Mouse (Mus musculus) lung, postnatal 36 days (tissue): ENCODE measurements around the gene Emsy.

Experiments
- DNase-seq: peaks from one replicate; pipeline ENCODE4 v3.0.0; 2022; ENCODE audit warnings: mixed read lengths

Gene Emsy

GRCm38 (mm10) chr7:98541564-98541963 lies 115.0 kb downstream of the Emsy start:
- peak; percentile 73 for DNase-seq

GRCm38 (mm10) chr7:98540879-98541278 lies 115.7 kb downstream of the Emsy start:
- DNase-seq = no peak

GRCm38 (mm10) chr7:98537967-98538573 lies 118.5 kb downstream of the Emsy start:
- DNase-seq = no peak

GRCm38 (mm10) chr7:98537210-98537966 lies 119.2 kb downstream of the Emsy start:
- no peak for DNase-seq
